Mouse (Mus musculus) liver, adult 2 months (tissue): ENCODE data around the gene Zfp62. TPM values are rescaled to one million over a fixed set of nuclear protein-coding genes. Genes with fewer than 3 reads are reported as not detected.
A peak's percentile ranks its signal among the peaks of the same experiment; 100 is the strongest.

Experiments
- DNase-seq: peaks from one replicate; pipeline ENCODE4 v3.0.0-alpha.2; 2011; ENCODE audit warnings: low read depth, low spot score; ENCODE audit errors: extremely low read depth
- H3K27ac ChIP-seq: fragments of 200-500 bp; replicated peaks from 2 replicates; pipeline ENCODE4 v1.5.1; 2012; ENCODE audit warnings: low read depth, mild to moderate bottlenecking, control low read depth, inconsistent platforms, low read length; ENCODE audit not compliant: insufficient read depth
- H3K27me3 ChIP-seq: fragments of 200-500 bp; 2 replicates; pipeline ENCODE4 v1.6.1; 2012; ENCODE audit warnings: mild to moderate bottlenecking, moderate library complexity, low read length, inconsistent platforms; ENCODE audit not compliant: control insufficient read depth, insufficient read depth
- H3K36me3 ChIP-seq: fragments of 200-500 bp; 2 replicates; pipeline ENCODE4 v1.6.1; 2012; ENCODE audit warnings: low read length, inconsistent platforms; ENCODE audit not compliant: control insufficient read depth, insufficient read depth
- H3K4me1 ChIP-seq: fragments of 200-500 bp; 2 replicates; pipeline ENCODE4 v1.6.1; 2011; ENCODE audit warnings: low read length; ENCODE audit not compliant: control insufficient read depth, insufficient read depth
- H3K4me3 ChIP-seq: fragments of 200-500 bp; 2 replicates; pipeline ENCODE4 v1.5.1; 2011; ENCODE audit warnings: low read depth, mild to moderate bottlenecking, control low read depth, low read length, moderate library complexity; ENCODE audit not compliant: insufficient read depth
- H3K79me2 ChIP-seq: fragments of 200-500 bp; 2 replicates; pipeline ENCODE4 v1.6.1; 2012; ENCODE audit warnings: inconsistent platforms, mild to moderate bottlenecking, low read length, moderate library complexity; ENCODE audit not compliant: control insufficient read depth, insufficient read depth
- H3K9ac ChIP-seq: fragments of 200-500 bp; 2 replicates; pipeline ENCODE4 v1.6.1; 2012; ENCODE audit warnings: low read depth, mild to moderate bottlenecking, control low read depth, inconsistent platforms, low read length
- CTCF ChIP-seq: fragments of 200-500 bp; IDR thresholded peaks from 2 replicates; pipeline ENCODE4 v1.5.1; 2011; ENCODE audit warnings: low read depth, low read length, control low read depth
- POLR2A ChIP-seq: fragments of 200-500 bp; IDR thresholded peaks from 2 replicates; pipeline ENCODE4 v1.6.1; 2011; ENCODE audit warnings: low read length, control low read depth; ENCODE audit not compliant: insufficient read depth; ENCODE audit errors: extremely low read depth
- WGBS: fragments of 180-500 bp; shearing (Covaris S2); methylation state at CpG from one replicate; pipeline ENCODE4 v1.1.7; 2018; 5-methylcytosine and 5-hydroxymethylcytosine counted together
- polyA plus RNA-seq: library from polyadenylated mRNA; depleted of rRNA; stranded (reverse); fragments of >200 nt; gene quantifications from 2 replicates; pipeline ENCODE4 v1.2.3, GENCODE M21; 2012
- total RNA-seq: library from RNA; depleted of rRNA; stranded (reverse); fragments of >200 nt; gene quantifications from 2 replicates; pipeline ENCODE4 v1.2.3, GENCODE M21; 2014

Gene Zfp62
- total and polyA plus RNA-seq, 2 experiments, result 1.4 to 18.3 TPM

DNA sequence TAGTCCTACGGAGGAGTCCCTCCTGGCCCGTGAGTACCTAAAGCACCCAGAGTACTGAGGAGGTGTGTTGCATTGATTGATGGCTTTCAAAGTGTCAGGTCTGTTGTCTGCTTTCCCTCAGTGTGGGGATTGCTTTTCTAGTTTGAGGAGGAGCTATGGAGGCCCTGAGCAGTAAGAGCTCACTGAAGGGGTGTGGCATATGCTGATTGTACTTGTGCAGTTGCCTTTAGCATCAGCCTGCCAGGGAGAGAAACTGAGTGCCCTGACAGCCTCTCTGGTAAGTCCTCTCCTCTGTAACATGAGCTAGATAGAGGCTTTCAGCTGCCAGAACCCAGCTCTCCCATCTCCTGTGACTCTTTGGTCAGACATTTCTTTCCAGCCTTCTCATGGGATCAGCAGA, 44.2 kb downstream of the Zfp62 start:
- whole genome bisulfite sequencing, result 9% methylated on average over 2 of the region's 2 CpGs
- H3K27ac ChIP-seq, result peak overlapping the region; percentile 75
- H3K79me2 ChIP-seq, result peaks cover 40% of the 10 kb centered on the region; the same call in 1 of the 2 replicates
- TF ChIP-seq POLR2A (no peak), CTCF (no peak)
- H3K9ac ChIP-seq, result peak overlapping the region; percentile 58
- peak overlapping the region; percentile 29; the same call in 1 of the 2 replicates for H3K4me3 ChIP-seq
- H3K36me3 ChIP-seq, result peaks cover 2% of the 10 kb centered on the region; the same call in 1 of the 2 replicates
- DNase-seq, result peak; percentile 66
- peaks cover 40% of the 10 kb centered on the region for H3K4me1 ChIP-seq
- no peaks in the 10 kb centered on the region for H3K27me3 ChIP-seq

DNA sequence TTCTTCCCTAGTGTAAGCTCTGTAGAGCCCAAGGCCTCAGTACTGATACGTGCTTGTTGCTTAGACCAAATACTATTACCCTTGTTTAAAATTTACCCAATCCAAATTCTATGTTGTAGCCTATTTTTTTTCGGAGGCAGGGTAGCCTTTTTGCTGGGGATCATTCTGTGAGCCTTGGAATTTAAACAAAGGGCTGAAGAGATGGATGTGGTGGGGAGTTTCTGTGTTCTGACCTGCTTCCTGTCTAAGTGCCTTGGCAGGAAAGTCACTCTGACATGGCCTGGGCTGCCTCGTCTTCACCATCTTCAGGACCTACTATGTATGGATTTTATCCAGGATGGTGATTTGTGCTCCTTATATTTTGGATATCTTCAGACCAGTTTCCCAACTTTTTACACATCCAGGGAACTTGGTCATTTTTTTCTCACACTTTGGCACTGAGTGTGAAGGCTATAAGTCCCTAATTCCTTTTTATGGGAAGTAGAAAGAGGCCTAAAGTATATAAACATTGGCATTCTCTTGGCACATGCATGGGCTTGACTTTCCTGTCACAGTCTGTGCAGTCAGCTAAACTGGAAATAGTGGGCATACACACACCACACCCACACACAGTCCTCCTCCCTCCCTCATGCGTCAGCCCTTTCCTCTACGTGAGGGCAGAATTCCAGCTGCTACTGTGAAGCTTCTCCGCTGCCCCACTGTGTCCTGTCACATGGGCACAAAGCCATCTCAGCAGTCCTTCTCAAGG, 45.3 kb downstream of the Zfp62 start:
- Histone ChIP-seq H3K4me3 (no peak overlapping the region), H3K27ac (peak overlapping the region; percentile 48), H3K9ac (0 out of 2 replicates have a peak overlapping the region, but pooled peaks have one; percentile 1), H3K36me3 (peaks cover 2% of the 10 kb centered on the region; the same call in 1 of the 2 replicates), H3K79me2 (peaks cover 41% of the 10 kb centered on the region; the same call in 1 of the 2 replicates), H3K27me3 (no peaks in the 10 kb centered on the region), H3K4me1 (peaks cover 40% of the 10 kb centered on the region)
- no peak for TF ChIP-seq CTCF
- 8% methylated on average over 6 of the region's 6 CpGs for WGBS
- peak; percentile 71 for DNase-seq

DNA sequence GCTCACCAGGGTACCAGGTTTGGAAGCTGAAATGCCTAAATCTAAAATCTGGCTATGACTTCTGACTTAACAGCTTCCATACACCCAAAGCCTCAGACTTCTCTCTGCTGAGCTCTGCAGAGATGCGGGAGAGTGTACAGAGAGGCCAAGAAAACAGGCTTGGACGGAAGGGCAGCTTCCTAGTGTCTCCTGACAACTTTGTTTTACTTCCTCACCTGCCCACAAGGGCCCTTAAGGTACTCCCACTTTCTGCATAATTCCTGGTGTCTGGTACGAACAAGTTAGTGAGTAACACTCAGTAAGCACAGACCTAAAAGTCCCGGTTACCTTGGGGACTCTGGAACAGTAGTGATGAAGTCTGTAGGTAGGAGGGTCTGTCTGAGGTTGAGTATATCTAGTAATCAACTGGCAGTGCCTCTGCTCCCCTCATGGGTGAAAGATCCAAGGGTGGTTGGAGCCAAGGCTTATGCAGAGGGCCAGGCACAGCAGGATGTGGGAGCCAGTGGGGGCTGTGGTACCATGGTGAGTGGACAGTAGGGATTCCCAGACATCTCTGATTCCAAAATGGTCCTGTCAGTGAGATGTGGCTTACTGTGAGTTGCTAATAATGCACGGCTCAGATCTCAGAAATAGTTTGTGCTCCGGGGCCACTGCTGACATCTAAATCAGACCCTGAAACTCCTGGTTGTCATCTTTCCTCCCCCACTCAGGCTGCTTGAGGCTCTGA, 46.0 kb downstream of the Zfp62 start:
- 23% methylated on average over 6 of the region's 6 CpGs for WGBS
- peaks cover 4% of the 10 kb centered on the region for H3K36me3 ChIP-seq
- H3K4me3 ChIP-seq, result no peak overlapping the region
- DNase-seq, result no peak
- H3K27me3 ChIP-seq, result no peaks in the 10 kb centered on the region
- peaks cover 40% of the 10 kb centered on the region for H3K4me1 ChIP-seq
- no peak overlapping the region for H3K9ac ChIP-seq
- TF ChIP-seq CTCF, result no peak
- no peak for TF ChIP-seq POLR2A
- peak overlapping the region; percentile 48 for H3K27ac ChIP-seq
- peaks cover 48% of the 10 kb centered on the region for H3K79me2 ChIP-seq

DNA sequence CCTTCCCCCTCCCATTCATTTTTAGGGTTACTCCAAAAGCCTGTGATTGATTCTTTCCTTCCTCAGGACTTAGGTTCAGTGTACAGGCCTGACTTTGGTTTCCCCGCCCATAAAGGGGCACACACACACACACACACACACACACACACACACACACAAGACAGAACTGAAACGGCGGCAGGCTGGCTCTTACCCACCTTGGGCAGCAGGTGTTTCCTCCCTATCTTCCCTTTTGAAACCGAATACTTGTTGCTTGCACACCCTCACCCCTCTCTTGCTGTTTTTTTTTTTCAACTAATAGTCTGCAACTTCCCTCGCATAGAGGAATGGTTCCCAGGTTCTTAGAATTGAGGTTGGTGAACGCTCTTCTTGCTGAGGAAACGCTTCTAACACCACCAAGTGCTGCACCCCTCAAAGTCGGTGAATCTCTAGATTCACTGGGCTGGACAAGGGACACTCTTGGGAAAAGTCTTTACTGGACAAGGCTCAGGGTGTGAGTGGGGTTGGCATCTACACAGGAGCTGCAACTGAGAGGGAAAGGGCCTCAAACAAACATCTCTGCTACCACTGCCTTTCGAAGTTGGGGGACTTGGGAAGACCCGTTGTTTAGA, 46.8 kb downstream of the Zfp62 start:
- H3K4me1 ChIP-seq, result peaks cover 36% of the 10 kb centered on the region
- peak; percentile 41 for DNase-seq
- H3K9ac ChIP-seq, result peak overlapping the region; percentile 82
- H3K27ac ChIP-seq, result peak overlapping the region; percentile 82
- peaks cover 55% of the 10 kb centered on the region for H3K79me2 ChIP-seq
- 3% methylated on average over 10 of the region's 10 CpGs for WGBS
- TF ChIP-seq POLR2A (no peak), CTCF (no peak)
- no peaks in the 10 kb centered on the region for H3K27me3 ChIP-seq
- peaks cover 8% of the 10 kb centered on the region for H3K36me3 ChIP-seq
- H3K4me3 ChIP-seq, result peak overlapping the region; percentile 75

DNA sequence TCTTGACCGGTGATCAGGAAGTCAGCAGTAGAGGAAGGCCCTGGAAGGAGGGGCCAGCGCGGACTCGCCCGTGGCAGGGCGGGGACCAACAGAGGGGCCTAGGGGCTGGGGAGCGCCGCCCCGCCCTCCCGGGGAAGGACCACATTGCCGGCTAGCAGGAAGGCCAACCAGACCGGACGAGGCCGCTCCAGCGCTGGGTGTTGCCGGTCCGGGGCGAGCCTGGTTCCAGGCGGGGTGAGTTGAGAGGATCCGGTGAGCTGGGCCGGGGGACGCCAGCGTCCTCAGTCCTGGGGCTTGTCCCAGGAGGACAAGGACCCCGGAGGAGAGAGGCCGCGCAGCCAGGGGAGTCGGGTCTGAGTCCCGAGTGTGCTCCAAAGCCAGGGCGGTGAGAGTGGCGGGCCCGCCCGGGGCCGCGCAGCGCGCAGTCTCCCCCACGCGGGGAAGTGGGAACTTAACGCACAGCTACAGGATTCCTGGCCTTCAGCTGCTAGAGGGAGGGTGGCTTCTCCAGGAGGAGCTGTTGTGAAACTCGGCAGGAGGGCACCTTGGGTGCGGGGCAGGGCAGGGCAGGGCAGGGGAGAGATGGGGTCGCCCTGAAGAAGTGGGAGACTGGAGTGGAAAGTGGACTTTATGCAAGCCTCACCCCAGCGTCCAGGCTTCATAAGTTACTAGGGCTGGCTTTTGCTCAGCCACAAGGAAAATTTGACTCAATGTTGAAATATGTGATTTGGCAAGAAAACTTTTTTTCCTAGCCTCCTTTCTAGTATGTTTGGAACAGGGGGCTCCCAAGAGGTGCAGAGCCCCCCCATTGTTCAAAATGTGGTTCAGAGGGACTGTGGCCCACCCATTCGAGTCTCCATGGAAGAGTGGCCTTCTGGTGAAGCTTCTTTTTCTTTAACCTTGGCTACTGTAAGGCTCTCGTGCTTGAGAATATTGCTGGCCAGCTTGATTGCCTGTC, 47.6 kb downstream of the Zfp62 start:
- peaks cover 62% of the 10 kb centered on the region for H3K79me2 ChIP-seq
- H3K9ac ChIP-seq, result peak overlapping the region; percentile 82
- H3K4me1 ChIP-seq, result peaks cover 36% of the 10 kb centered on the region
- H3K4me3 ChIP-seq, result peak overlapping the region; percentile 75
- peak; percentile 30 for TF ChIP-seq CTCF
- TF ChIP-seq POLR2A, result peak; percentile 74
- no peaks in the 10 kb centered on the region for H3K27me3 ChIP-seq
- H3K36me3 ChIP-seq, result peaks cover 14% of the 10 kb centered on the region
- 1% methylated on average over 45 of the region's 45 CpGs for WGBS
- DNase-seq, result peak; percentile 68
- peak overlapping the region; percentile 82 for H3K27ac ChIP-seq
